ENCODE assay signal across 8 mouse cellular contexts in the genomic region with DNA sequence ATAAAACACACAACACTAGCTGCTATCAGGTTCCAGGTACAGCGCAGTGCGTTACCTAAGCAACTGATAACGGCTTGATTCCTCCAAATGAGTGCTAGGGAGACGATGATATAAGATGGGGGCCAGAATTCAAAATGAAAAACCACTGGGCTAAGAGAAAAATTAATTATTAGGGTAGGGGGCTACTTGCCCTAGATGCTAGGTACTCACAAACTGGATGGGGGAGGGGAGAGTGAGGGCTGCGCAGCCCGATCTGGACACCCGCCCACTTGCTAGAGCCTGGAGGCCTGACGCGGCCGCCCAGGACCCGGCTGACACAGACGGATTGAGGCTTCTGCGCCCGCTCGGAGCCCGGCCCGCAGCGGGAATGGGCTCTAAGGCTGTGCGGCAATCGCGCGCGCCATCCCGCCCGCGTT. TPM values are rescaled to one million over a fixed set of nuclear protein-coding genes. Genes with fewer than 3 reads are reported as not detected.
DNase-seq lines count a peak whose midpoint lies in the region; ATAC-seq and TF ChIP-seq lines count a peak whose summit lies in the region.

No protein-coding gene starts in this region.

- H3K27me3 ChIP-seq in heart, embryonic 10.5 days (ENCODE audit: insufficient read depth, poor library complexity, severe bottlenecking) = no peaks in the 10 kb centered on the region
- H3K27me3 ChIP-seq in forebrain, embryonic 12.5 days = no peaks in the 10 kb centered on the region
- H3K27me3 ChIP-seq in limb, embryonic 14.5 days (ENCODE audit: control insufficient read depth, insufficient read depth, low read length) = no peaks in the 10 kb centered on the region
- H3K27me3 ChIP-seq in neural tube, embryonic 12.5 days (replicated peaks) = no peaks in the 10 kb centered on the region

- H3K9me3 ChIP-seq in heart, embryonic 10.5 days = no peaks in the 10 kb centered on the region
- H3K9me3 ChIP-seq in forebrain, embryonic 12.5 days = no peaks in the 10 kb centered on the region
- H3K9me3 ChIP-seq in limb, embryonic 14.5 days (ENCODE audit: control insufficient read depth, low read length) = no peaks in the 10 kb centered on the region
- H3K9me3 ChIP-seq in neural tube, embryonic 12.5 days = no peaks in the 10 kb centered on the region

- peak overlapping the region; percentile 100 for H3K27ac ChIP-seq in heart, embryonic 10.5 days
- H3K27ac ChIP-seq in forebrain, embryonic 12.5 days = peak overlapping the region; percentile 99
- peak overlapping the region; percentile 100 for H3K27ac ChIP-seq in limb, embryonic 14.5 days (replicated peaks; ENCODE audit: low read depth, low read length)
- peak overlapping the region; percentile 95 for H3K27ac ChIP-seq in neural tube, embryonic 12.5 days

- ATAC-seq in forebrain, embryonic 12.5 days (ENCODE audit: low FRiP score) = peak; percentile 58
- peak; percentile 9 for ATAC-seq in limb, embryonic 14.5 days (ENCODE audit: low FRiP score, low read depth)
- ATAC-seq in neural tube, embryonic 12.5 days (ENCODE audit: low FRiP score, low read depth) = peak; percentile 52

- peaks cover 51% of the 10 kb centered on the region for H3K4me1 ChIP-seq in heart, embryonic 10.5 days
- peaks cover 38% of the 10 kb centered on the region for H3K4me1 ChIP-seq in forebrain, embryonic 12.5 days
- H3K4me1 ChIP-seq in limb, embryonic 14.5 days (ENCODE audit: control insufficient read depth, insufficient read depth, low read length) = peaks cover 33% of the 10 kb centered on the region
- H3K4me1 ChIP-seq in neural tube, embryonic 12.5 days = peaks cover 36% of the 10 kb centered on the region

- H3K4me3 ChIP-seq in heart, embryonic 10.5 days = peak overlapping the region; percentile 98
- H3K4me3 ChIP-seq in forebrain, embryonic 12.5 days (replicated peaks) = peak overlapping the region; percentile 72
- H3K4me3 ChIP-seq in limb, embryonic 14.5 days (replicated peaks; ENCODE audit: low read length) = peak overlapping the region; percentile 96
- H3K4me3 ChIP-seq in neural tube, embryonic 12.5 days = peak overlapping the region; percentile 86

- H3K36me3 ChIP-seq in heart, embryonic 10.5 days = no peaks in the 10 kb centered on the region
- 0 out of 2 replicates have a peak, but pooled peaks cover 2% of the 10 kb centered on the region for H3K36me3 ChIP-seq in forebrain, embryonic 12.5 days (replicated peaks)
- H3K36me3 ChIP-seq in limb, embryonic 14.5 days (ENCODE audit: control insufficient read depth, insufficient read depth, low read length) = 0 out of 2 replicates have a peak, but pooled peaks cover 4% of the 10 kb centered on the region
- no peaks in the 10 kb centered on the region for H3K36me3 ChIP-seq in neural tube, embryonic 12.5 days

- DNase-seq in heart, embryonic 10.5 days (ENCODE audit: low spot score) = peak; percentile 84
- DNase-seq in heart, adult 11 months = no peak
- DNase-seq in 3T3-L1 (ENCODE audit: low read depth, low spot score) (peak; percentile 61), R1 (ENCODE audit: low read depth, low spot score) (peak; percentile 71)
- DNase-seq in limb, embryonic 14.5 days (ENCODE audit: low spot score) = peak; percentile 58
- DNase-seq in urinary bladder, postnatal 4 days (ENCODE audit: low spot score in 2 of 2) = no peak

- peak overlapping the region; percentile 84 for H3K4me2 ChIP-seq in forebrain, embryonic 12.5 days
- peak overlapping the region; percentile 83 for H3K4me2 ChIP-seq in limb, embryonic 14.5 days (replicated peaks; ENCODE audit: low read depth, low read length, severe bottlenecking)
- peak overlapping the region; percentile 87 for H3K4me2 ChIP-seq in neural tube, embryonic 12.5 days (replicated peaks)

- TF ChIP-seq POLR2A in limb, embryonic 14.5 days (IDR thresholded peaks at IDR 0.05; ENCODE audit: borderline replicate concordance, extremely low read depth, insufficient read depth, insufficient read length) = no peak

- WGBS in heart, embryonic 10.5 days = under 1% methylated on average over 26 of the region's 26 CpGs
- under 1% methylated on average over 22 of the region's 26 CpGs for WGBS in forebrain, embryonic 12.5 days
- 1% methylated on average over 23 of the region's 26 CpGs for WGBS in limb, embryonic 14.5 days
- under 1% methylated on average over 26 of the region's 26 CpGs for WGBS in neural tube, embryonic 12.5 days

- H3K9ac ChIP-seq in forebrain, embryonic 12.5 days = peak overlapping the region; percentile 96
- H3K9ac ChIP-seq in limb, embryonic 14.5 days (ENCODE audit: low read depth, low read length, severe bottlenecking) = peak overlapping the region; percentile 99
- H3K9ac ChIP-seq in neural tube, embryonic 12.5 days = peak overlapping the region; percentile 97

RNA-seq across cellular contexts. Expression of gene Zbtb25, which starts 0.6 kb away (rescaled TPM):
- polyA plus RNA-seq in heart, embryonic 10.5 days (2016; fragmentation: Nextera tagmentation; extraction: Ambion mirVana) = 12.7 and 16.8 TPM in 2 replicates
- 20.0 and 22.5 TPM in 2 replicates for polyA plus RNA-seq in forebrain, embryonic 12.5 days (2016; fragmentation: Nextera tagmentation; extraction: Ambion mirVana)
- polyA plus RNA-seq in limb, embryonic 14.5 days (2012; rRNA removed) = 24.1 and 27.2 TPM in 2 replicates
- polyA plus RNA-seq in limb, embryonic 14.5 days (2014; fragmentation: Nextera tagmentation; extraction: Ambion mirVana) = 21.4 and 23.9 TPM in 2 replicates
- polyA plus RNA-seq in neural tube, embryonic 12.5 days (2016; fragmentation: Nextera tagmentation; extraction: Ambion mirVana) = 15.1 and 17.9 TPM in 2 replicates

RNA-seq across cellular contexts. Expression of gene Zbtb1, which starts 1.3 kb away (rescaled TPM):
- polyA plus RNA-seq in heart, embryonic 10.5 days (2016; fragmentation: Nextera tagmentation; extraction: Ambion mirVana) = 8.9 and 10.2 TPM in 2 replicates
- 8.2 and 8.5 TPM in 2 replicates for polyA plus RNA-seq in forebrain, embryonic 12.5 days (2016; fragmentation: Nextera tagmentation; extraction: Ambion mirVana)
- polyA plus RNA-seq in limb, embryonic 14.5 days (2012; rRNA removed) = 6.2 and 6.9 TPM in 2 replicates
- 9.4 and 10.5 TPM in 2 replicates for polyA plus RNA-seq in limb, embryonic 14.5 days (2014; fragmentation: Nextera tagmentation; extraction: Ambion mirVana)
- polyA plus RNA-seq in neural tube, embryonic 12.5 days (2016; fragmentation: Nextera tagmentation; extraction: Ambion mirVana) = 7.0 and 7.1 TPM in 2 replicates

RNA-seq across cellular contexts. Expression of gene Hspa2, which starts 35.2 kb away (rescaled TPM):
- 14.4 and 24.4 TPM in 2 replicates for polyA plus RNA-seq in heart, embryonic 10.5 days (2016; fragmentation: Nextera tagmentation; extraction: Ambion mirVana)
- 4.6 and 4.8 TPM in 2 replicates for polyA plus RNA-seq in forebrain, embryonic 12.5 days (2016; fragmentation: Nextera tagmentation; extraction: Ambion mirVana)
- polyA plus RNA-seq in limb, embryonic 14.5 days (2012; rRNA removed) = 5.1 and 6.7 TPM in 2 replicates
- 7.7 and 8.3 TPM in 2 replicates for polyA plus RNA-seq in limb, embryonic 14.5 days (2014; fragmentation: Nextera tagmentation; extraction: Ambion mirVana)
- 5.2 and 5.6 TPM in 2 replicates for polyA plus RNA-seq in neural tube, embryonic 12.5 days (2016; fragmentation: Nextera tagmentation; extraction: Ambion mirVana)

RNA-seq across cellular contexts. Expression of gene Akap5, which starts 44.1 kb away (rescaled TPM):
- 9.5 and 12.3 TPM in 2 replicates for polyA plus RNA-seq in heart, embryonic 10.5 days (2016; fragmentation: Nextera tagmentation; extraction: Ambion mirVana)
- polyA plus RNA-seq in forebrain, embryonic 12.5 days (2016; fragmentation: Nextera tagmentation; extraction: Ambion mirVana) = 5.9 and 6.5 TPM in 2 replicates
- 1.1 and 1.6 TPM in 2 replicates for polyA plus RNA-seq in limb, embryonic 14.5 days (2012; rRNA removed)
- 1.0 and 1.5 TPM in 2 replicates for polyA plus RNA-seq in limb, embryonic 14.5 days (2014; fragmentation: Nextera tagmentation; extraction: Ambion mirVana)
- 5.0 and 5.8 TPM in 2 replicates for polyA plus RNA-seq in neural tube, embryonic 12.5 days (2016; fragmentation: Nextera tagmentation; extraction: Ambion mirVana)

RNA-seq across cellular contexts. Expression of gene Ppp1r36, which starts 48.5 kb away (rescaled TPM):
- 1.8 and 3.0 TPM in 2 replicates for polyA plus RNA-seq in heart, embryonic 10.5 days (2016; fragmentation: Nextera tagmentation; extraction: Ambion mirVana)
- polyA plus RNA-seq in forebrain, embryonic 12.5 days (2016; fragmentation: Nextera tagmentation; extraction: Ambion mirVana) = 0.13 and 0.93 TPM in 2 replicates
- polyA plus RNA-seq in limb, embryonic 14.5 days (2012; rRNA removed) = 2.1 and 4.2 TPM in 2 replicates
- polyA plus RNA-seq in limb, embryonic 14.5 days (2014; fragmentation: Nextera tagmentation; extraction: Ambion mirVana) = 3.1 and 5.3 TPM in 2 replicates
- 0.75 and 0.83 TPM in 2 replicates for polyA plus RNA-seq in neural tube, embryonic 12.5 days (2016; fragmentation: Nextera tagmentation; extraction: Ambion mirVana)

Comparison
In these comparisons a context has a peak if more than half of its experiments do, and no peak if none do; other contexts are left out.
1. DNase-seq: peak in heart, embryonic 10.5 days (single experiment), 3T3-L1 (single experiment), R1 (single experiment) and limb, embryonic 14.5 days (single experiment); none in heart, adult 11 months (single experiment) and urinary bladder, postnatal 4 days (0 of 2).
2. Peak in every context shown above with its lines, with median percentiles within 50 percentile points of each other: H3K27ac ChIP-seq, H3K4me3 ChIP-seq, ATAC-seq, H3K4me2 ChIP-seq and H3K9ac ChIP-seq.